Mouse (Mus musculus) heart, adult 18-20 months (tissue): ENCODE measurements at regions not wholly inside any gene's neighbourhood (a gene's known extent, or its start where the extent isn't known, plus 50 kb on each side); places are given as distances from the start of the nearest gene placed in this dataset.
A peak's percentile ranks its signal among the peaks of the same experiment; 100 is the strongest.
"Not testable (repeated sequence)": the region's sequence is repeated elsewhere in the genome, so short reads cannot be mapped to it uniquely, and the experiment has no call there.

Experiments used
- DNase-seq, 2 experiments: peaks; one replicate each; pipeline ENCODE4 v3.0.0; 2021 to 2022; ENCODE audit warnings: mixed read lengths in 1 of 2

- peak; percentile 42 to 65 for DNase-seq
Measured at GRCm38 (mm10) chr1:164744955-164745608, 51.4 kb upstream of the Dpt start.

- no peak for DNase-seq
Measured at GRCm38 (mm10) chr1:164744499-164744898, 51.9 kb upstream of the Dpt start.

DNA sequence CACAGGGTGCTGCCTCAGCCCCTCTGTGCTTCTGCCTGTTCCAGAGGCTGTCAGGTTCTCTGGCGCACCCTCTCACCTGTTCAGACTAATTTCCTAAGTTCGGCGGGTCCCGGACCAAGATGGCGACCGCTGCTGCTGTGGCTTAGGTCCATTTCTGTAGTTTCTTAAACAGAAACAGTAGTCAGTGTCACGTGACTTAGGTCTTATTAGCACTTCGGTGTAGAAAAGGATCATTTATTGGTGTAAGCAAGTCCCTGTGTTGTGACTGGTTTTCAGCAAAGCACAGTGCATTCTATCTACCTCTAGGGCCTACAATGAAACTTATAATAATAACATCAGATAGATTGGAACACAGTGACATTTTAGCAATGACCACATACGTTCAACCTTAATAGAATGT, 53.5 kb upstream of the Dpt start:
- not testable (repeated sequence) for DNase-seq

- no peak for DNase-seq
Measured at GRCm38 (mm10) chr1:164735646-164736045, 60.8 kb upstream of the Dpt start.

DNA sequence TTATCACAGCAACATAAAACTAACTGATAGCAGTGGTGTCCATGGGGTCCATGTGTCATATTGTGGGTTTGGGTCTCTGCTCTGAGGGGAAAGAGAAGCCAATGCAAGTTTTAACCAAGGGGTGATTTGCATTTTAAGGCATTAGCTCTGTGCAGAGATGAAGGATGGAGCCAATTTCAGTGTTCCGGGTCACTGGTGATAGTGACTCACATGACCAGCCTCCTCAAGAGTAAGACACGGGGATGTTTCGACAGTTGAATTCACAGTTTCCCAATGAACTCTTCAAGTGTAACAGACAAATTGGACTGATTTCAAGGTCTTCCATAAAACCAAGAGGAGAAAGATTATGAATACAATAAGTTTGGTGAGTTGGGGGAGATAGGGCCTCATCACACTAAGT, 62.7 kb upstream of the Dpt start:
- no peak for DNase-seq

- DNase-seq: peak in 1 of 2 experiments; percentile 7
Measured at GRCm38 (mm10) chr1:164722054-164722453, 74.4 kb upstream of the Dpt start.

DNA sequence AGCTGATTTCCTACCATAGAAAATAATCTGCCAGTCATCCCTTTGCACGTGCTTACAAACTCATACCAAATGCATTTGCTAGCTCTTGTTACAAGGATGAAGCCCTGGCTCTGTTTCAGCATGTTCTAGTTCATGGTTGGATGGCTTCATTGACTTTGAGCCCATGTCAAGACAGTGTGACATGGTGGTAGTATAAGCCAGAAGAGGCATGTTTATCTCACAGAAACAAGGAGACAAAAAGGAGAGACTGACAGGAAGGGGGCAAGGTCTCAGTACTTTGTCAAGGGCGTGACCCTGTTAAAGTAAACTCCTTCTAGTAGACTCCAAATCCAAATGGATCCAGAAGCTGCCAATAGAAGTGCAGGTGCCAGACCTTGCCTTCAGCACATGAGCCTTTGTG, 81.5 kb upstream of the Dpt start:
- no peak for DNase-seq

GRCm38 (mm10) chr1:164713798-164714551, 82.5 kb upstream of the Dpt start:
- peak in 1 of 2 experiments; percentile 1 for DNase-seq

- no peak for DNase-seq
Measured at GRCm38 (mm10) chr1:164712514-164712913, 83.9 kb upstream of the Dpt start.

GRCm38 (mm10) chr1:164704397-164705091, 91.9 kb upstream of the Dpt start:
- no peak for DNase-seq

- DNase-seq: no peak
Measured at GRCm38 (mm10) chr1:164703560-164704131, 92.8 kb upstream of the Dpt start.

DNA sequence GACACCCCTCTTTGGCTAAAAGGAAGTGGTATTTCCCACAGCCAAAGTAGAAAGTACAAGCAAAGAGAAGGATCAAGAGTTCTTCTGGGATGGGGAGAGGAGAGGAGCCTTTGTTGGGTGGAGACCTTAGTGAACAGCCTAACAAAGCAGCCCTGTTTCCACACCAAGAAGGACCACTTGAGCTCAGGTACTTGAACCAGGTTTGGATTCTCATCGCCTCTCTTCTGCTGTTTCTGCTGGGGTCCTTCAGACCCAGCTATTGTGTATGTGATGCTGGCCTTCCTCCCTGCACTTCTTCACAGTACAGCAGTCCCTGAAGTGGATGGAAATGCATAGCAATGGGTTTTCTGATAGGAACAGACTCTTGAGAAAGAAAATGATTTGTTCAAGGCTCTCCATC, 106.4 kb upstream of the Dpt start:
- no peak for DNase-seq

GRCm38 (mm10) chr1:164689311-164689710, 107.1 kb upstream of the Dpt start:
- no peak for DNase-seq

DNA sequence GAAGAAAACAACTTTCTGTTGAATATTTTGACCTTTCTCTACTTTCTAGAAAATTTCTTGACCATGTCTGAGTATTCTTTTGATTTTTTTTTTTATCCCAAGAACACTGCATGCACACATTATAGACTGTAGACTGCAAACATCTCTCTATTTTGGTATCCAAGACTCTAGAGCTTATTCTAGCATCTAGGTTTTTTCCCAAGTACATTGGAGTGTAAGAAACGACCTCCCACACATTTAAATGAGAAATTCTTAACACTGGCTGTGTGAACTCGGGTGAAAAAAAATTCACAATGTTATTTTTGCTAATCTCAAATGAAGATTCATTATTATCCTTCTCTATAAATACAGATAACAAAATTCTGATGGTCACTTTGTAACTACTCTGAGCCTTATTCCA, 112.0 kb upstream of the Dpt start:
- no peak for DNase-seq

DNA sequence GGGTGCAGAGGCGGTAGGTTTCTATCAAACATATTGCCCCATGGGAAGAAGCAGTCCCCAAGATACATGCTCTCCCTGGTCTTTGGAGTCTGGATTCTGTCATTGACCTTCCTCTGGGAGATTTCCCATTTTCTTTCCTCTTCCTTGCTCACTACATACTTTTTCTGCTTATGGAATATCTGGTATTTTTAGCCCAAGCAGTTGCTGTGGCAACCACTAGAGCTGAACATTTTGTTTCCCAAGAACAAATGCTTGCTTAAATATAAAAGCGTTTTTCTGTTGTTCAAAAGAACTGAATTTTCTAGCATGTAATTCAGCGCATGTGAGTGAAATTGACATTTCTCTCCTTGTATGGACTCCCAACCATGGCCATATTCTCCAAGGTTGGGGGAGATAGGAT, 112.7 kb upstream of the Dpt start:
- DNase-seq: peak in 1 of 2 experiments; percentile 17

GRCm38 (mm10) chr1:164682867-164683599, 113.4 kb upstream of the Dpt start:
- DNase-seq: peak; percentile 8 to 19

GRCm38 (mm10) chr1:164682426-164682825, 114.0 kb upstream of the Dpt start:
- DNase-seq: peak; percentile 6 to 9

DNA sequence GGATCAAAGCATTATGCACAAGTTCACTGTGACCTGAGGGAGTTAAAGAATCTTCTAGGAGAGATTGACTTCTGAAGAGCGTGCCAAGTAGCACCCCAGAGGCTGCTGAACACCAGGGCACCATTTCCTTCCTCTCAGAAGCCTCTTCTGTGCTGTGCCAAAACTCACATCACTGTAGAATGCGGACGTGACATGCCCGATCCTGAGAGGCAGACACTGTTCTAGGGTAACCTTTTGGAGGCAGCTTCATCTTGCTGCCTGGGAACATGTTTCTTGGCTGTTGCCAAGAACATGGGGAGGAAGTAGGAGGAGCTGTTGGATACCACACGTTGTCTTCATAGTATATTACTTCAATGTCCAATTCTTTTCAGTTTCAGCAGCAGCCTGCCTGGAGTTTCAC, 114.9 kb upstream of the Dpt start:
- peak; percentile 51 to 75 for DNase-seq

- peak in 1 of 2 experiments; percentile 25 for DNase-seq
Measured at GRCm38 (mm10) chr1:164678303-164678702, 118.1 kb upstream of the Dpt start.

DNA sequence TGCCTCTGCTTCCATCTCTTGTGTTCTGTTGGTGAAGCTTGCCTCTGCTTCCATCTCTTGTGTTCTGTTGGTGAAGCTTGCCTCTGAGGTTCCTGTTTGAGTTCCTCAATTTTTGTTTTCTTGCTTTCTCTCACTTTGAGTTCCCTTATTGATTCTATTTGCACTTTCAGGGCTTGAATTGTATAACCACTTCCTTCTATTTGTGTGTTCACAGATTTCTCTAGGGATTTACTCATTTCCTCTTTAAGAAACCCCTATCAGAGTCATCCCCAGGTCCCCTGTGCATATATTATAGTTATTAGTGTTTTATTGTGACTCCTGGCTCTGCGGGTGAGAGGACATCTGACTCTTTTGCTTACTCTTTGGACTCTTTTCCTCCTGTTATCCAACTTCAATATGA, 144.2 kb upstream of the Dpt start:
- no peak for DNase-seq

- no peak for DNase-seq
Measured at GRCm38 (mm10) chr1:164637901-164638462, 158.5 kb upstream of the Dpt start.

DNA sequence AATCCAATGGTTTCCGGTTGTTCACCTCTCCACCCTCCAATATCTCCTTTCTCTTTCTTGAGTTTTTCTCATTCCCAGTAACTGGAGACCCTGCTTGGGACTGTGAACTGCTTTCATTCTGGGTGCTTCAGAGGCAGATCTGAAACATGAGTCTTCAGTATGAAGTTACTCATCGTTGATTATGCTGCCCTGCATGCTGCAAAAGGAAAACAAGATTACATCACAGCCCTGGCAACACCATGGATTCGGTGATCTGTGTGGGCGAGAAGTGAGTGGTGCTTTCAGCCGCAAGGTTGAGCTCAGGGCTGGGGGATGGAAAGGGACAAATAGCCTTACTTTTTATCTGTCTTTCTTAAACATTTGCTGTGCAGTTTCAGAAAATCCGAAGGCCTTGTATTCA, 164.8 kb upstream of the Dpt start:
- DNase-seq: peak; percentile 43 to 65
